In genomic region chr8:70081976-70082375, GRCm38 (mm10) we compare ENCODE assay signal across 24 mouse cellular contexts. TPM values are rescaled to one million over a fixed set of nuclear protein-coding genes. Genes with fewer than 3 reads are reported as not detected.
"Had no signal": no experiment of that assay in that cellular context is flagged by ENCODE, and none has a peak within 500 bp of the region (broad histone marks: within the 10 kb centered on the region; RNA-seq: fewer than 3 reads in every experiment).

No protein-coding gene starts in this region.

- H3K4me3 ChIP-seq: lung, embryonic 15.5 days; megakaryocyte, embryonic 14.5 days; midbrain, embryonic 12.5 days; neural tube, embryonic 13.5 days; neural tube, embryonic 15.5 days had no signal

- DNase-seq: liver, postnatal 0 days; lung, adult 2 months; lung, postnatal 14 days; lung, postnatal 36 days; midbrain, embryonic 14.5 days; retina, postnatal 1 day; right cerebral cortex, adult 18-20 months; right cerebral cortex, postnatal 25 days; right cerebral cortex, postnatal 4 days; spleen, adult 18-20 months; thymus, adult 18-20 months; thymus, postnatal 14 days; thymus, postnatal 36 days had no signal

- H3K36me3 ChIP-seq: lung, embryonic 15.5 days; midbrain, embryonic 12.5 days; neural tube, embryonic 15.5 days had no signal

- H3K4me2 ChIP-seq: lung, embryonic 15.5 days; midbrain, embryonic 12.5 days; neural tube, embryonic 13.5 days; neural tube, embryonic 15.5 days had no signal

- ATAC-seq: liver, postnatal 0 days; lung, postnatal 0 days; midbrain, embryonic 16.5 days had no signal

- H3K9ac ChIP-seq: liver, postnatal 0 days; lung, embryonic 15.5 days; midbrain, embryonic 12.5 days; neural tube, embryonic 13.5 days; neural tube, embryonic 15.5 days had no signal

- H3K27ac ChIP-seq: lung, embryonic 15.5 days; macrophage; midbrain, embryonic 12.5 days; neural tube, embryonic 13.5 days; neural tube, embryonic 15.5 days had no signal

- H3K9me3 ChIP-seq: lung, embryonic 15.5 days; midbrain, embryonic 12.5 days; neural tube, embryonic 13.5 days; neural tube, embryonic 15.5 days had no signal

RNA-seq across cellular contexts. Expression of gene Hapln4, which starts 1.3 kb away (rescaled TPM):
- total RNA-seq: megakaryocyte progenitor cell, adult 5-6 weeks; monocyte, adult 5-6 weeks had no signal
- polyA plus RNA-seq: lung, embryonic 15.5 days; lung, postnatal 0 days; stomach, embryonic 14.5 days had no signal

RNA-seq across cellular contexts. Expression of gene Tm6sf2, which starts 9.3 kb away (rescaled TPM):
- total RNA-seq: monocyte, adult 5-6 weeks had no signal

RNA-seq across cellular contexts. Expression of gene Ncan, which starts 38.7 kb away (rescaled TPM):
- total RNA-seq: megakaryocyte progenitor cell, adult 5-6 weeks; monocyte, adult 5-6 weeks had no signal
- polyA plus RNA-seq: liver, postnatal 0 days; macrophage had no signal
